Mouse (Mus musculus): ENCODE results near the gene Rnf43. TPM values are rescaled to one million over a fixed set of nuclear protein-coding genes. Genes with fewer than 3 reads are reported as not detected.

The Rnf43 gene
- total and polyA plus RNA-seq, 3 experiments = 14.6 to 17.3 TPM; not detected in 1

- H3K9me3 ChIP-seq (replicated peaks; ENCODE audit: insufficient read depth, low read length) = no peaks in the 10 kb centered on the region
- TF ChIP-seq NELFE (IDR thresholded peaks at IDR 0.05; ENCODE audit: low read depth, low read length) = no peak
- H3K36me3 ChIP-seq (ENCODE audit: control insufficient read depth in 1 of 2, insufficient read depth in 2 of 2, low read length in 2 of 2) = peaks cover 0 to 2% of the 10 kb centered on the region in 2 experiments; a peak in 1 of 4 replicates
- no peak overlapping the region for H3K27ac ChIP-seq (ENCODE audit: control insufficient read depth, low read depth, low read length)
- H3K9ac ChIP-seq (ENCODE audit: control insufficient read depth, low read depth, low read length, poor library complexity, severe bottlenecking) = no peak overlapping the region
- no peak for DNase-seq (ENCODE audit: low read depth, low spot score)
- H3K79me2 ChIP-seq (ENCODE audit: control insufficient read depth, insufficient read depth, low read length, poor library complexity) = no peaks in the 10 kb centered on the region
- no peaks in the 10 kb centered on the region for H3K27me3 ChIP-seq (ENCODE audit: control insufficient read depth in 1 of 2, insufficient read depth in 2 of 2, low read length in 2 of 2)
- H3K4me3 ChIP-seq (ENCODE audit: control insufficient read depth in 1 of 2, insufficient read depth in 1 of 2, low read depth in 2 of 2, low read length in 2 of 2) = no peak overlapping the region
- H3K4me1 ChIP-seq (ENCODE audit: control insufficient read depth in 1 of 2, insufficient read depth in 2 of 2, low read length in 2 of 2) = no peaks in the 10 kb centered on the region
Measured at GRCm38 (mm10) chr11:87778915-87779314, 116.4 kb downstream of the Rnf43 start.

- no peaks in the 10 kb centered on the region for H3K27me3 ChIP-seq (ENCODE audit: control insufficient read depth in 1 of 2, insufficient read depth in 2 of 2, low read length in 2 of 2)
Measured at GRCm38 (mm10) chr11:87779392-87779791, 116.9 kb downstream of the Rnf43 start.

DNA sequence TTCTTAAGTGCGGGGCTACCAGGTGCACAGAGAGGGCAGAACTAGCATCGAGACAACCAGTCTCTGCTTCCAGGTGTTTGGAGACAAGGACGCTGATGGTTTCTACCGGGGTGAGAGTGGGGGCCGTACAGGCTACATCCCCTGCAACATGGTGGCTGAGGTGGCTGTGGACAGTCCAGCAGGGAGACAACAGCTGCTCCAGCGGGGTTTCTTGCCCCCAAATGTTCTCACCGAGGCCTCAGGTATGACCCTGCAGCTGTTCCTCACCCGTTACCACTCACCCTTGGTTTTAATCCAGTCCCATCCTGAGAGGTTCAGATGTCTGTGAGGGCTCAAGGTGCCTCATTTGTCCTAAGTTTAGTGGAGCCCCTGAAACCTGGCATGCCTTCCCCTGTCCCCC, 117.6 kb downstream of the Rnf43 start:
- H3K4me1 ChIP-seq (ENCODE audit: control insufficient read depth in 1 of 2, insufficient read depth in 2 of 2, low read length in 2 of 2) = no peaks in the 10 kb centered on the region
- no peak overlapping the region for H3K9ac ChIP-seq (ENCODE audit: control insufficient read depth, low read depth, low read length, poor library complexity, severe bottlenecking)
- DNase-seq (ENCODE audit: low read depth, low spot score) = no peak
- no peak overlapping the region for H3K27ac ChIP-seq (ENCODE audit: control insufficient read depth, low read depth, low read length)
- TF ChIP-seq TCF12 (IDR thresholded peaks at IDR 0.05; ENCODE audit: low read depth, low read length) = no peak
- TF ChIP-seq MYC (IDR thresholded peaks at IDR 0.05; ENCODE audit: low read depth, low read length) = no peak
- no peak for TF ChIP-seq POLR2A (IDR thresholded peaks at IDR 0.05; ENCODE audit: control insufficient read depth in 1 of 2, insufficient read depth in 1 of 2, low read depth in 1 of 2, low read length in 2 of 2, poor library complexity in 1 of 2)
- no peak for TF ChIP-seq MXI1 (IDR thresholded peaks at IDR 0.05; ENCODE audit: low read depth, low read length)
- no peak for TF ChIP-seq CTCF (IDR thresholded peaks at IDR 0.05 in 2 of 3, conservative IDR thresholded peaks at IDR 0.05 in 1 of 3; ENCODE audit: control insufficient read depth in 1 of 3, insufficient read depth in 1 of 3, low read depth in 2 of 3, low read length in 3 of 3, poor library complexity in 1 of 3, severe bottlenecking in 1 of 3)
- no peak for TF ChIP-seq E2F4 (IDR thresholded peaks at IDR 0.05; ENCODE audit: borderline replicate concordance, low read depth, low read length)
- no peak for TF ChIP-seq USF1 (IDR thresholded peaks at IDR 0.05; ENCODE audit: low read depth, low read length)
- TF ChIP-seq UBTF (IDR thresholded peaks at IDR 0.05; ENCODE audit: borderline replicate concordance, insufficient read depth, low read depth, low read length) = no peak
- no peak for TF ChIP-seq ZKSCAN1 (IDR thresholded peaks at IDR 0.05; ENCODE audit: low read depth, low read length)
- no peak for TF ChIP-seq RAD21 (IDR thresholded peaks at IDR 0.05; ENCODE audit: low read depth, low read length)
- no peak for TF ChIP-seq ZC3H11A (IDR thresholded peaks at IDR 0.05; ENCODE audit: low read depth, low read length)
- no peak for TF ChIP-seq HCFC1 (IDR thresholded peaks at IDR 0.05; ENCODE audit: low read depth, low read length)
- no peak for TF ChIP-seq CHD2 (IDR thresholded peaks at IDR 0.05; ENCODE audit: low read length)
- no peak overlapping the region for H3K4me3 ChIP-seq (ENCODE audit: control insufficient read depth in 1 of 2, insufficient read depth in 1 of 2, low read depth in 2 of 2, low read length in 2 of 2)
- H3K79me2 ChIP-seq (ENCODE audit: control insufficient read depth, insufficient read depth, low read length, poor library complexity) = no peaks in the 10 kb centered on the region
- peaks cover 0 to 2% of the 10 kb centered on the region in 2 experiments; a peak in 1 of 4 replicates for H3K36me3 ChIP-seq (ENCODE audit: control insufficient read depth in 1 of 2, insufficient read depth in 2 of 2, low read length in 2 of 2)
- no peaks in the 10 kb centered on the region for H3K9me3 ChIP-seq (replicated peaks; ENCODE audit: insufficient read depth, low read length)
- no peaks in the 10 kb centered on the region for H3K27me3 ChIP-seq (ENCODE audit: control insufficient read depth in 1 of 2, insufficient read depth in 2 of 2, low read length in 2 of 2)

More at GRCm38 (mm10) chr11:87779392-87779791, 116.9 kb downstream of the Rnf43 start:
- Histone ChIP-seq H3K4me1 (ENCODE audit: control insufficient read depth in 1 of 2, insufficient read depth in 2 of 2, low read length in 2 of 2) (no peaks in the 10 kb centered on the region), H3K36me3 (ENCODE audit: control insufficient read depth in 1 of 2, insufficient read depth in 2 of 2, low read length in 2 of 2) (peaks cover 0 to 2% of the 10 kb centered on the region in 2 experiments; a peak in 1 of 4 replicates), H3K27ac (ENCODE audit: control insufficient read depth, low read depth, low read length) (no peak overlapping the region), H3K9ac (ENCODE audit: control insufficient read depth, low read depth, low read length, poor library complexity, severe bottlenecking) (no peak overlapping the region), H3K9me3 (replicated peaks; ENCODE audit: insufficient read depth, low read length) (no peaks in the 10 kb centered on the region), H3K4me3 (ENCODE audit: control insufficient read depth in 1 of 2, insufficient read depth in 1 of 2, low read depth in 2 of 2, low read length in 2 of 2) (no peak overlapping the region), H3K79me2 (ENCODE audit: control insufficient read depth, insufficient read depth, low read length, poor library complexity) (no peaks in the 10 kb centered on the region)
- no peak for DNase-seq (ENCODE audit: low read depth, low spot score)
- no peak for TF ChIP-seq EP300 (IDR thresholded peaks at IDR 0.05; ENCODE audit: low read depth in 1 of 2, low read length in 2 of 2)
- TF ChIP-seq CHD1 (IDR thresholded peaks at IDR 0.05; ENCODE audit: low read depth, low read length) = no peak
- TF ChIP-seq ZC3H11A (IDR thresholded peaks at IDR 0.05; ENCODE audit: low read depth, low read length) = no peak
- TF ChIP-seq UBTF (IDR thresholded peaks at IDR 0.05; ENCODE audit: borderline replicate concordance, insufficient read depth, low read depth, low read length) = no peak
- TF ChIP-seq MYB (IDR thresholded peaks at IDR 0.05; ENCODE audit: low read depth, low read length) = no peak
- TF ChIP-seq RAD21 (IDR thresholded peaks at IDR 0.05; ENCODE audit: low read depth, low read length) = no peak
- TF ChIP-seq E2F4 (IDR thresholded peaks at IDR 0.05; ENCODE audit: borderline replicate concordance, low read depth, low read length) = no peak
- no peak for TF ChIP-seq MAFK (IDR thresholded peaks at IDR 0.05; ENCODE audit: borderline replicate concordance, low read depth, low read length)
- TF ChIP-seq CHD2 (IDR thresholded peaks at IDR 0.05; ENCODE audit: low read length) = no peak
